Mouse (Mus musculus) embryonic facial prominence, embryonic 11.5 days (tissue): ENCODE measurements at regions not wholly inside any gene's neighbourhood (a gene's known extent, or its start where the extent isn't known, plus 50 kb on each side); places are given as distances from the start of the nearest gene placed in this dataset.

Experiments used
- ATAC-seq: fragments of 200-750 bp; cut with Nextera tagmentation; replicated peaks from 2 replicates; pipeline ENCODE4 v1.8.0; 2017; ENCODE audit warnings: low read depth; ENCODE audit not compliant: insufficient number of reproducible peaks, low FRiP score, low TSS enrichment
- DNase-seq: peaks from one replicate; pipeline ENCODE4 v3.0.0-alpha.2; 2015; ENCODE audit warnings: low spot score
- H3K27ac ChIP-seq: fragments of 300-500 bp; sonication (generic); replicated peaks from 2 replicates; pipeline ENCODE4 v1.5.1; 2014; ENCODE audit warnings: mild to moderate bottlenecking, low read depth, low read length, control low read depth
- H3K27me3 ChIP-seq: fragments of 300-500 bp; sonication (generic); 2 replicates; pipeline ENCODE4 v1.6.1; 2014; ENCODE audit warnings: mild to moderate bottlenecking, low read length, moderate library complexity, mixed read lengths; ENCODE audit not compliant: control insufficient read depth, insufficient read depth
- H3K36me3 ChIP-seq: fragments of 300-500 bp; sonication (generic); replicated peaks from 2 replicates; pipeline ENCODE4 v1.6.1; 2014; ENCODE audit warnings: low read depth, mild to moderate bottlenecking, low read length, moderate library complexity, mixed read lengths; ENCODE audit not compliant: control insufficient read depth, insufficient read depth
- H3K4me1 ChIP-seq: fragments of 300-500 bp; sonication (generic); 2 replicates; pipeline ENCODE4 v1.6.1; 2014; ENCODE audit warnings: low read length, mixed read lengths; ENCODE audit not compliant: control insufficient read depth, insufficient read depth
- H3K4me2 ChIP-seq: fragments of 300-500 bp; sonication (generic); 2 replicates; pipeline ENCODE4 v1.6.1; 2014; ENCODE audit warnings: low read depth, mild to moderate bottlenecking, control low read depth, low read length, moderate library complexity
- H3K4me3 ChIP-seq: fragments of 300-500 bp; sonication (generic); 2 replicates; pipeline ENCODE4 v1.5.1; 2014; ENCODE audit warnings: low read depth, low read length, control low read depth
- H3K9ac ChIP-seq: fragments of 300-500 bp; sonication (generic); replicated peaks from 2 replicates; pipeline ENCODE4 v1.6.1; 2014; ENCODE audit warnings: mild to moderate bottlenecking, control low read depth, low read length
- H3K9me3 ChIP-seq: fragments of 300-500 bp; sonication (generic); replicated peaks from 2 replicates; pipeline ENCODE4 v1.6.1; 2016; ENCODE audit warnings: mild to moderate bottlenecking, low read length, inconsistent platforms, mixed read lengths; ENCODE audit not compliant: control insufficient read depth
- WGBS: fragments of 180-500 bp; shearing (Covaris S2); extraction: QIAGEN DNeasy Blood & Tissue Kit; methylation state at CpG from one replicate; pipeline ENCODE4 v1.1.7; 2014; 5-methylcytosine and 5-hydroxymethylcytosine counted together

GRCm38 (mm10) chr16:45331236-45331635 lies 77.6 kb downstream of the Cd200 start:
- Histone ChIP-seq H3K27ac (no peak overlapping the region), H3K36me3 (no peaks in the 10 kb centered on the region), H3K4me1 (no peaks in the 10 kb centered on the region), H3K9ac (no peak overlapping the region), H3K27me3 (no peaks in the 10 kb centered on the region), H3K4me2 (no peak overlapping the region), H3K4me3 (no peak overlapping the region), H3K9me3 (no peaks in the 10 kb centered on the region)
- ATAC-seq (no peak), DNase-seq (no peak)
- 89% methylated on average over 3 of the region's 3 CpGs for WGBS

DNA sequence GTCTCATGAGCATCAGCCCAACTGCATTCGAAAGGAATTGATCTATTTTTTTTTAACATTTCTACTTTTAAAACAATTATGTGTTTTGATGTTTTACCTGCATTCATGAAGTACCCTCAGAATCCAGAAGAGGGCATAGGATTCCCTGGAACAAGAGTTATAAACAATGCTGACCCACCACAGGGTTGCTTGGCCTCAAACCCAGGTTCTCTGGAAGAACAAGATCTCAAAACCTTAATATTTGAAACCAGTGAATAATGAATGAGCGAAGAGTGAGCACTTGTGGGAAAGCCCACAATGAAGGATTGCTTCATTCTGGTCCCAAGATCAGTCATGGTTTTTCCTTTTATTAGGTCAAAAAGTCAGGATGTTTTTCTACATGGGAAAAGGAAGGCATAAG lies 78.6 kb downstream of the Cd200 start:
- Histone ChIP-seq H3K27me3 (no peaks in the 10 kb centered on the region), H3K4me1 (no peaks in the 10 kb centered on the region), H3K9ac (no peak overlapping the region), H3K9me3 (no peaks in the 10 kb centered on the region), H3K36me3 (no peaks in the 10 kb centered on the region), H3K27ac (no peak overlapping the region), H3K4me2 (no peak overlapping the region), H3K4me3 (no peak overlapping the region)
- ATAC-seq (no peak), DNase-seq (peak; percentile 3)
- WGBS, result 91% methylated on average over 2 of the region's 2 CpGs

DNA sequence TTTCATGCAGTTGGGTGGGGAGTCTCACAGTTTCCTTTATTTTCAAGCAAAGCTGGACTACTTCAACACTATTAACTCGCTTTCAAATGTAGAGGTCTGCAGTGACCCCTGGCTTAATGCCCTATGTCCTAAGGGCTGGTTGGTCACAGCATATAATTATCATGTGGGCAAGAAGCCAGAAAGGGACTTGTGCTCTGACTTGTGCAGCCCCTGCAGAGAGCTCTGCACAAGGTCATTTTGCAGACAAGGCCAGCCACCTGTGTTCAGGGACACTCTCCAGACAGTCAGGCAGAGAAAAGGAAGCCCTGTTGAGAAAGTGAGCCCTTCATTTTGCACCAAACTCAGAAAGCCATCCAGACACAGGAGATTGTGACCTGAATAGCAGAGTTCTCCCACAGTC lies 79.1 kb downstream of the Cd200 start:
- ATAC-seq (no peak), DNase-seq (no peak)
- H3K27ac ChIP-seq, result no peak overlapping the region
- H3K4me2 ChIP-seq, result no peak overlapping the region
- H3K9ac ChIP-seq, result no peak overlapping the region
- no peak overlapping the region for H3K4me3 ChIP-seq
- WGBS, result 29% methylated on average over 1 of the region's 1 CpGs
- H3K27me3 ChIP-seq, result no peaks in the 10 kb centered on the region
- H3K9me3 ChIP-seq, result no peaks in the 10 kb centered on the region
- no peaks in the 10 kb centered on the region for H3K36me3 ChIP-seq
- H3K4me1 ChIP-seq, result no peaks in the 10 kb centered on the region

DNA sequence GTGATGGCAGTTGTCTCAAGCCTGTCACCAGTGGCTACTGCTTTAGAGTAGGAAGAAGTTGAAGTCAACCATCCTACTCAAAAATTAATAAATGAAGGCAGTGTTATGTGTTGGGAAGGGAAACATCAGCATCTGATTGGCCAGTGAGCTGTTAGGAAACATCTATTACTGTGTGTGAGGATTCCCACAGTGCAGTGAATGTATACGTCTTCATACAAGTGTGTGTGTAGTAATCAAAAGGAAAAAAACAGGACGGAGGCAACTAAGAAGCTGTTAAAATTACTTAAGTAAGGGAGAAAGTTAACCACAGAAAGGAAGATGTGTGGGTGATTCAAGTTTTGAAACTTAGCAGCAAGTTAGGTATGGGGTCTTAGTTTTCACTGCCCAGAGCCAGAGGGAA lies 81.8 kb downstream of the Cd200 start:
- Histone ChIP-seq H3K4me3 (no peak overlapping the region), H3K36me3 (no peaks in the 10 kb centered on the region), H3K27ac (no peak overlapping the region), H3K27me3 (no peaks in the 10 kb centered on the region), H3K4me2 (no peak overlapping the region), H3K9ac (no peak overlapping the region), H3K4me1 (no peaks in the 10 kb centered on the region), H3K9me3 (no peaks in the 10 kb centered on the region)
- ATAC-seq, result no peak
- no peak for DNase-seq
- 92% methylated on average over 2 of the region's 2 CpGs for WGBS

GRCm38 (mm10) chr16:45311479-45311878 lies 87.4 kb downstream of the Btla start:
- no peak overlapping the region for H3K4me2 ChIP-seq
- H3K9ac ChIP-seq, result no peak overlapping the region
- no peaks in the 10 kb centered on the region for H3K27me3 ChIP-seq
- no peaks in the 10 kb centered on the region for H3K4me1 ChIP-seq
- no peaks in the 10 kb centered on the region for H3K9me3 ChIP-seq
- H3K36me3 ChIP-seq, result no peaks in the 10 kb centered on the region
- no peak for DNase-seq
- no peak overlapping the region for H3K4me3 ChIP-seq
- ATAC-seq, result no peak
- WGBS, result 87% methylated on average over 1 of the region's 1 CpGs
- H3K27ac ChIP-seq, result no peak overlapping the region
